Mouse (Mus musculus): ENCODE data around the gene Ankrd60.

GRCm38 (mm10) chr2:173620645-173621044 lies 42.5 kb upstream of the Ankrd60 start:
- no peak for TF ChIP-seq MAX (IDR thresholded peaks at IDR 0.05; ENCODE audit: low read length)
- TF ChIP-seq CTCF (IDR thresholded peaks at IDR 0.05 in 2 of 3, conservative IDR thresholded peaks at IDR 0.05 in 1 of 3; ENCODE audit: control insufficient read depth in 1 of 3, insufficient read depth in 1 of 3, low read depth in 2 of 3, low read length in 3 of 3, poor library complexity in 1 of 3, severe bottlenecking in 1 of 3) = peak; percentile 10 to 38 (median 25); a peak in 4 of 6 replicates
- no peak for TF ChIP-seq EP300 (IDR thresholded peaks at IDR 0.05; ENCODE audit: low read depth in 1 of 2, low read length in 2 of 2)
- no peak for TF ChIP-seq USF2 (IDR thresholded peaks at IDR 0.05; ENCODE audit: borderline replicate concordance in 1 of 2, insufficient read depth in 1 of 2, low read depth in 1 of 2, low read length in 2 of 2)
- no peak for TF ChIP-seq TCF12 (IDR thresholded peaks at IDR 0.05; ENCODE audit: low read depth, low read length)
- no peak for TF ChIP-seq ZNF384 (IDR thresholded peaks at IDR 0.05; ENCODE audit: low read depth, low read length)
- no peak for TF ChIP-seq CHD2 (IDR thresholded peaks at IDR 0.05; ENCODE audit: low read length)
- TF ChIP-seq ZC3H11A (IDR thresholded peaks at IDR 0.05; ENCODE audit: low read depth, low read length) = no peak
- TF ChIP-seq TAL1 (IDR thresholded peaks at IDR 0.05; ENCODE audit: low read length) = no peak
- TF ChIP-seq BHLHE40 (IDR thresholded peaks at IDR 0.05; ENCODE audit: borderline replicate concordance, low read depth, low read length) = no peak
- peak; percentile 48 for TF ChIP-seq RAD21 (IDR thresholded peaks at IDR 0.05; ENCODE audit: low read depth, low read length)
- no peak for TF ChIP-seq POLR2A (IDR thresholded peaks at IDR 0.05; ENCODE audit: control insufficient read depth in 1 of 2, insufficient read depth in 1 of 2, low read depth in 1 of 2, low read length in 2 of 2, poor library complexity in 1 of 2)

All from MEL (cell line).